Mouse (Mus musculus): Measurements from ENCODE around the gene Tmem211.

Tmem211 gene

DNA sequence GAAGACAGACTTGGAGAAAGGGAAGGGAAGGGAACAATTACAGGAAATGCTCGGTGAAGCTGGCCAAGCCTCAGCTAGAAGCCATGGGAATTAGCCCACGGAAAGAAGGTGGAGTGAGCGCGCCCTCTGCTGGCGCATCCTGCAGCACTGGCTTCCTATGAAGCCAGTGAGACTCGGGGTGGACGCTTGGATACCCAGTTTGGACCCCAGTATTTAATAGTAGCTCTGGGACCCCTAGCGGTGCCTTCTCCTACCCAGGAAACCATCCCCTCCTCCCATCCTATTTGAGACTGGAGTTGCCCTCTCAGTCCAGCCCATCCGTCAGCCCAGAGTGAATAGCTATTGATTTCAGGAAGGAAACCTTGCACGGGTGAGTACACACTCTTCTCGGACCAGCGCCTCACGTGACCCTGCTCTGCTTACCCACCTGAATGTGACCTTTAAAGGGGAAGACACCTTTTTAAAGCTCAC is at the start of gene Tmem211:
TSS of gene Tmem211 (plus strand) at position 278 of the 471 bp plus-strand sequence.
- peak; percentile 81 for DNase-seq

DNA sequence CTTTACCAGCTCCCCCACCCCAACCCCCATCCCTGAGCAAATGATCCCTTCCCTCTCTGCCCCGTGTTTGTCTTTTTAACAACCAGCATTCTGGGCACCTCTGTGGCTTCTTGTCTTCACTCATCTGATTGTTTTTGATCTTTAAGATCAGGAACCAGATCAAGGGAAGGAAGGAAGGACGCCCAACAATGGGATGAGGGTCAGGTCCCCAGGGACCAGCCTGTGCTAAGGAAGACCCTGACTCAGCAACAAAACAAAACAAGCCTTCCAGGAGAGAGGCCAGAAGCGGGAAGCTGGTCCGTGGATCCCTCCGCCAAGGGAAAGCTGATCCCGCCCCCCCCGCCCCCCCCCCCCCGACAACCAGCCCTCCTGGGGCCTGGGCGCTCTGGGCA is 47.3 kb upstream of the Tmem211 start:
- no peak for DNase-seq

DNA sequence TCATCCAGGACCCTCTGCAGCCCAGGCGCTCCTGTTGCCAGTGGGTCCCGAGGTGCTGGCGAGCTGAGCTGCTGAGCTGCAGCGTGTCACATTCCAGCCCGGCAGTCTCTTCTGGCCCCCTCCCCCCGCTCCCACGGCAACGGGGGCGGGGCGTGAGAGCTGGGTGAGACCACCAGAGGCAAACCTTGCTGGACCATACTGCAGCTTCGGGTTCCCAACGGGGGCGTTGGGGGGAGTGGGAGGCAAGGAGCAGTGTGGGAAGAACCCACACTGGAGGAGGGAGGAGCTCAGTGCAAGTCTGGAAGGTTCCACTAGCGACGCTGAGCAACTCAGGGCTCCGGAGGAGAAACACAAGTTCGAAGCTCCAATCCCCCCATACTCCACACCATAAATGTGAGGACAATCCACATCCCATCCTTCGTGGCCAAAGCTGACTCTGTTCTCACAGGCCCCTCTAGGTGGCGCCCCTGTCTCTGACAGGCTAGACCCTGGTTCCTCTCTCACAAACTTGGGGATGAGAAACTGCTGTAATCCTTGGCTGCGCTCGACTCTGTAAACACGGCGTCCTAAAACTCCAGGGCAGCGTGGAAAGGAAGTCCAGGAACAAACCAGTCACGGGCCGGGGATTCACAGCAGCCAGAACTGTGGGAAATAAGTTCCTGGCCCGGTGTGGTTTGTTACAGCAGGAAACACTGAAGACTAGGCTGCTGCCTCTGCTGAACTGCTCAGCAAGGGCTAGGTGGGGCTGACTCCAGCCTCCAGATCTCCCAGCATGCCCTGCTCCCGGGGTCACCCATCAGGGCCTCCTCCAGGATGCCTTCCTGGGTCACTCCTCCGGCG is 46.6 kb upstream of the Tmem211 start:
- peak; percentile 88 for DNase-seq

GRCm38 (mm10) chr5:113180755-113181154 is 46.0 kb upstream of the Tmem211 start:
- DNase-seq: no peak

- no peak for DNase-seq
Observed at GRCm38 (mm10) chr5:113181441-113181840, 45.3 kb upstream of the Tmem211 start.

DNA sequence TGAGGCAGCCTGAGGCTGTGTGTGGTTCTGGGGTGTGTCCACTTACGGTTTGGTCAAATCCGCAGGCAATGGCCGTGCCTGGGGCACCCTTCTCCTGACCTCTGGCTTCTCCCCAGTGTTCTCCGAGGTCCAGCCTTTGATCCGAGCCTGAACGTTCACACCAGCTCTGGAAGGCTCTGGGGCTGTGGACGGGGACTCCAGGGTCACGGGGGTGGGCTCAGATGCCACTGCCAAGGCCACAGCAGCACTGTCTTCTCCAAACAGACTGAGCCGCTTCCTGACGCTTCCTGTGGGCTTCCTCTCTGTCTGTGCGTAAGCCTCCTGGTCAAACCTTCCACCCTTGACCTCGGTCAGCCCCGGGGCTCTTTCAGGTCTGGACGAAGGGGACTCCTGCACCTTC is 36.2 kb upstream of the Tmem211 start:
- DNase-seq: no peak

DNA sequence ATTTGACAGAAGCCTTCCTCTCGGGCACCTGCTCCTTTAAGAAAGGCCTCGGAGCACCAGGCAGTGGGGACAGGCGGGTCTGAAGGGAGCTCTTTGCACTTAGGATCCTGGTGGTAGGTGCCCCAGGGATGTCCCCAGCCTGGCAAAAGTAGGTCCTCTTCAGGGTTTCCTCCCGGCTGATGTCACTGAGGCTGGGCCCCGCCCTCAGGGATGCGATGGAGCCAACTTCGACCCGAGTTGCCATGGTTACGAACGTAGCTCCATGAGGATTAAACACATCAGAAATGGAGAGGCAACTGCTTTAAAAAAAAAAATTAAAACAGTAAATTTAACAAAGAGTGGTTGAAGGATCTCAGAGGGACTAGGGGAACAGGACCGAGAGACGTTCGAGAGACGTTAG is 34.8 kb upstream of the Tmem211 start:
- no peak for DNase-seq

GRCm38 (mm10) chr5:113193762-113194161 is 32.9 kb upstream of the Tmem211 start:
- peak; percentile 48 for DNase-seq

DNA sequence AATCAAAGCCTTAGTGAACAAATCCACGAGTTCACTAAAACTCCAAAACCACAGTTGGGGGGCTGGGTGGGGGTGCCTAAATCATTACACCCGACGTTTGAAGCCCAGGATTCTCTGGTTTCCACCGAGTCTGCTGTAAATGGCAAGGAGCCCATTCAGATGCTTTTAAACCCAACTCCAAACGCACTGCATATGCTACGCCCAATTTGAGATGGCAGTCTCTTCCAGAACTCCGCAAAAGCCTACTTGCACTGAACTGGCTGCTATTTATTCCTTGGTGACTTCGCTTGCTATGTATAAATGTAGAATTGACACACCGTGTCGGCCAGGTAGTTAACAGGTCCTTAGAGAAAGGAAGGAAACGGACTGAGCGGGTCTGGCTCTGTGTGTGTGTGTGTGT is 31.3 kb upstream of the Tmem211 start:
- peak; percentile 45 for DNase-seq

GRCm38 (mm10) chr5:113195907-113196306 is 30.8 kb upstream of the Tmem211 start:
- peak; percentile 65 for DNase-seq

DNA sequence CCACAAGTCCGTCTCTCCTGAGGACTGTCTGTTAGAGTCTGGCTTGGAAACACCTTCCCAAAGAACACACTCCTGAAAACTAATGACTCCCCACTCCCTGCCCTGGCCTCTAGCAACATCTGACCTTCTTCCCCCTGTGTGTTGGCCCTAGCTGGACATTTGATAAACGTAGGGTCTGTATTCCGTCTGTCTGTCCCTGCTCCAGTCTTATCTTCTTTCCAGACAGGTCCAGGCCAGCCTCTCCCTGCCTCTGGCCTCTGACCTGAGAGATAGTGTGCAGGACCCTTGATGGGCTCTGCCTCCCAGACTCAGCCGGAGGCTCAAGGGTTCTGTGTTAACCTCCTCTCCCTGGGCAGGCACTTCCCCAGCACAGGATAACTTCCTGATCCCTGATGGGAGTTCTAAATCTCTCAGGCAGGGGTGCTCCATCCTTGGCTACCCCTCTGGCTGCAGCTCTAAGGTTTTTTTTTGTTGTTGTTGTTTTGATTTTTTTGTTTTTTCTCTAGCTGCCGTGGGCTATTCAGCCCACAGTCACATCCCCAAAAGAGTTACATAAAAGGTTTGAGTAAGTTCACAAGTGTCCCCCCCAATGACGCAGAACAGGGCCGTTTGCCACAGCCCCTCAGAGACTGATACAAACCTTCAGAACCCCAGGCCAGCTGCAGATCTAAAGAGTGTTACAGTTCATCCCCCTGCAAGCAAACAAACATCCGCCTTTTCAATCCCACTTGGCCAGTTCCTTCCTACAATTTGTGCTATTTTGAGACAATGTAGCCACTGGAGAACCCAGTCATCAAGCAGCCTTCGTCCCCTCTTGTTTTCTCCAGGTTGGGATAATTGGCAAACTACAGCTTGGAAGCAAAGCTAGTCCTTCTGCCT is 29.6 kb upstream of the Tmem211 start:
- no peak for DNase-seq

DNA sequence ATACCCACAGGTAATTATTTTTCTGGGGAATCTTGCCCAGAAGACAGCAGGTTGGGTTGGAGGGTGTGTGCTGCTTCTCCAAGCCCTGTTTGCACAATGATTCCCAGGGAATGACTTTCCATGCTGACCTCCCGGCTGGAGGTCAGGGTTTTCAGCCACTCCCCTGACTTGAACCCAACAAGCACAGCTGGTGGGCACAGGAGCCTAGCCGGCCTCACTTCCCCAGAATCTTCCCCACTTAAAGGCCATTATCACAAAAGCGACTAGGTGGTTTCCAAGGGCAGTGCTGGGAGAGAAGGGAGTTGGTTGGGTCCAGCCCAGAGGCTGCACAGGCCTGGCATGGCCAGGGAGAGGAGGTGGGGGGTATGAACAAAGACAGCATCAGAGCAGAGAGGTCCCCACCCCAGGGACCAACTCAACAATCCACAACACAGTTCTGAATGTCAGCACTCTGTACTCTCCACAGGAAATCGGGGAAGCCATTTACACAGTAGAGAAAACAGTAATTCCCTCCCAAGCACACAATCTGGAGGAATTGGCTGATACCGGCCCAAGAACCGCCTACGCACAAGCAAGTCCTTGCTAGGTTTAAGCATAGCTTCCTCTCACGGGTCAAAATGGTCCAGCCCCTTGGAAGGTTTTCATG is 27.5 kb upstream of the Tmem211 start:
- DNase-seq: no peak

DNA sequence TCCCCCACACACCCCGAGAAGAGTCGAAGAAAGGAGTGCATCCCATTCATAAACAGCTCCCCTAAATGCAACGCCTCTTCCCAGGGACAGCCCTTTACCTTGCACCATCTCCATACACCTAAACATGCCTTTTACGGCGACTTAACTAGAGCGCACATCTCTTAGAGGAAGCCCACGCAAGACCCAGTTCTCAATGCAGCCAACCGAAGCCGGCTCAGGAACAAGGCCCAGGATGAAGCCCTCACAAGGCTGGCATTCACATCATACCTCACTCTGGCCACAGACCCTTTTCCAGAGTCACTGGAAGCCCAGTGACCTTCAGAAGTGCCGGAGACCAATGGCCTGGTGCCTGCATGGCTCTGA is 27.0 kb upstream of the Tmem211 start:
- DNase-seq: no peak

GRCm38 (mm10) chr5:113204193-113204592 is 22.5 kb upstream of the Tmem211 start:
- DNase-seq: no peak

DNA sequence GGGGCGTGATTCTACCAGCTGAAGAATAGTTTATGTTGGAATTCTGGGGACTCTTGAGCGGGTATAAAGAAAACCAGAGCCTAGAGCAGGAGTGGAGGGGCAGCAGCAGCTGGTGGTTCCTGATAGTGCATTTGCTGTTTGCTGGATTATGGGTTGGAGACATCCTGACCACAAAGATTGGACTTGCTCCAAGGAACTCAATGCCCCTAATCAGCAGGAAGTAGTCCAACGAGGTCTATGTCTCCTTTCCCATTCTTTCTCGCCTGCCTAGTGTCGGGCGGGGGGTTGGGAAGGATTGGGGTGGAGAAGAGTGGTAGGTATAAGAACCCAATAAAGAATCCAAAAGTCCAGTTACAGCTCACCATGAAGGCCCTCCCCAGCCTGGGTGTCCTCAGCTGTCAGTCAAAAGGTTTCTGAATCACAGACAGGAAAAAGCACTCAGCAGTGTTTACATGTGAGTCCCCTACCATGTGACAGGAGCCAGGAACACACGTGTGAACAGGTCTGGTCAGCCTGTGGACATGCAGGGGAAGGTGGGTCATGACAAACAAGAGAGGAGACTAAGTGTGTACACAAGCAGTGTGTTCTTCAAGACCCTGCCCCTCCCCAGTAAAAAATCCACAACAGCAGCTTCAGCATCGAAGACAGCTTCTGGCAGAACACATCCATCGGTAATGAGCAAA is 19.9 kb upstream of the Tmem211 start:
- DNase-seq: no peak

GRCm38 (mm10) chr5:113208048-113208447 is 18.7 kb upstream of the Tmem211 start:
- no peak for DNase-seq

DNA sequence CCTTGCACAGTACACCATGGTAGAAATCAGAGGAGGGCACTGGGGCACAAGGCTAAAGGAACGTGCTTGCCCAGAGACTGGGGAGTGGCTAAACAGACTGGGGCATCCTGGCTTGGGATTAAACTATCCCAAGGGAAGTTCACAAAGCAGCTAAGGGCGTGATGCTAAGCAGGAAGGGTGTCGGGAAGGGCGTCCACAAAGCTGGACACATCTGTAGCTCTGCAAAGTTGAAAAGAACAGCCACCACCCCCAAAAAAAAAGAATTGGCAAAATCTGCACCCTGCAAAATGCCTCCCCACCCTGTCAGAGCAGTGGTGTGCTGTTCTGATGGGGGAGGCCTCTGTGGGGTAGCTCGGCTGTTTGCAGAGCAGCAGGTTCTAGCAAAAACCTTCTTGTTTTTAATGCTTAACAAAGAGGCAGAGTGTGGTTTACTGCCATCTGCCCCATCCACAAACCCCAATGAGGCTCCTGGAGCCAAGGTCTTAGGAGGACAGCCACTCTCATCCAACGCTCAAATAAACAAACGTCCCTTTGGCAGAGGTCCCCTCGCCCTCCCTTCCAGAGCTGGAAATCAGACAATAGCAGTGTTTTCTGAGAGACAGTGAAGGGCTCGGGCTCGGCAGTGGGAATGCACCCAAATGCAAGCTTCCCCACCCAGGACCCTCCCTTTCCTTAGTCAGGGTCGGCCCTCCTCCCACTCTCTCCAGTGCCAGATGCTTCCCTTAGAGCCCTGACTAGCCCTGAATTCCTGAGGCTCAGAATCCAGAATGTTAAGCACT is 17.9 kb upstream of the Tmem211 start:
- peak; percentile 39 for DNase-seq

DNA sequence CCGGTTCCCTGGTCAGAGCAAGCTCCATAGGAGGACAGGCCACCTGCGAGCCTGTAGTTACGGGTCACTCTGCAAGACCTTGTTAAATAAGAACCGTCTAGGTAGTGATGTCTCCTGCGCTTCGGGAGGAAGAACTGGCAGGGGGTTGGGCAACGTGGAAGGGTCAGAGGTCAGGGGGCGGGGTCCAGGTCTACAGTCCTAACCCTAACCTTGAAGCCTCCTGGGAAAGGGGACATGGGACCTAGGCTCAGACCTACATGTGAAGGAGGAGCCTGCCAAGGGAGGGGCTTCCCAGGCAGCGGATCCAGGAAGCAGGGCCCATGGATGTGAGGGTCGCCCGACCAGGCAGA is 17.3 kb upstream of the Tmem211 start:
- DNase-seq: no peak

DNA sequence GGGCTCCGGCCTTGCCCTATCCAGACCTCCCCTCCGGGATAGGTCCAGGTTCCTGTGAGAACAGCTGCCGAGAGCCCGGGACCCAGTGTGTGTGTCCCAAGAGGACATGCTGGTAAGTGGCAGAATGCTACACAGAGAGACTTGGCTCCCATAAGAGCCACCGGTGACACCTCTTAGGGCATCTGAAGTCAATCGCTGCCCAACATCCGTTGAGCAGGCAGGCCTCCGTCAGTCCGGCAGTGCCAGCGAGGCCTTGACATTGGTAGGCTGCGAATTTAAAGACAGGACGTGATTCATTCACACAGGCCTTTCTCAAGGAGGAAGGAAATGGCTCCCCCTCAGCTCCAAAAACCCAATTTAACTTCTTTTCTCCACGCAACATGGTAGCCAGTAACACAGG is 16.8 kb upstream of the Tmem211 start:
- DNase-seq: no peak

DNA sequence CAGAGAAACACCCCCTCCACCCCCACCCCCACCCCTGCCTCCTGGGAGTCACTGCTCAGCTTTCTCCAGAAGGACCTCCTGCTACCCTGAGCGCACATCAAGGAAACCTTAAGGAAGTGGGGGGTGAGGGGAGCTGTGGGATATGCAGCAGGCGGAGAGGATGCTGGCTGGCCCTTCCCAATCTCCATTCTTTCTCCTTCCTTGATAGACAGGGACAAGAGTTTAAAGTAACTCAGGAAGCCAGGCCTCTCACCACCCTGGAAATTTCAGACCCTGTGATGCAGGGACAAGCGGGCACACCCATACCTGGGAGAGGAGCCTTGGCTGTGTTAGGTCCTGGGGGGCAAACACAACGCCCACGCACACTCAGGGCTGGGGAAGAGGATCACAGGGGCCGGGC is 16.4 kb upstream of the Tmem211 start:
- DNase-seq: no peak

GRCm38 (mm10) chr5:113212156-113212835 is 14.4 kb upstream of the Tmem211 start:
- no peak for DNase-seq

Data from right cerebral cortex, adult 18-20 months (tissue).